Mouse (Mus musculus): ENCODE measurements around the gene Mkrn2os.

DNA sequence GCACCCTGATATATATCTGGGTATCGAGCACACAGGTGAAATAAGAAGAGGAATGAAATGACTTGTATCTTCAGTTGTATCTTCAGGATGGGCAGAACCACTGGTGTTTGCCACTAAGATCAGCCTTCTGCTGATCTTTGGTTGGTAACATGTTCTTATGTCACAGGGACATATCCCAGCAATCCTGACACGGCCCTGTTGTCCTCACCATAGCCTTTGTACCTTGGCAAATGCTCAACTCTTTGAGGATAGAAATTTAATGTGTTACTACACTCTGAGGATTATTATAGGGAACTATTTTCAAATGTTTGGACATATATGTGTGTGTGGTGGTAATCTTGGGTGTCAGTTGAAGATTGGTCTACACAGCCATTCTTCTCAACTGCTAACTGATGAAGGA is 34.2 kb downstream of the Mkrn2os start:
- TF ChIP-seq EP300 (IDR thresholded peaks at IDR 0.05; ENCODE audit: low read length) (no peak), POLR2A (IDR thresholded peaks at IDR 0.05; ENCODE audit: low read depth, low read length) (no peak), SIN3A (IDR thresholded peaks at IDR 0.05; ENCODE audit: low read length) (no peak), ZKSCAN1 (IDR thresholded peaks at IDR 0.05; ENCODE audit: borderline replicate concordance, low read depth, low read length) (no peak), KAT2A (IDR thresholded peaks at IDR 0.05; ENCODE audit: insufficient replicate concordance, low read length) (no peak), CTCF (conservative IDR thresholded peaks at IDR 0.05 in 1 of 2, IDR thresholded peaks at IDR 0.05 in 1 of 2; ENCODE audit: low read depth in 2 of 2, low read length in 2 of 2) (no peak), UBTF (IDR thresholded peaks at IDR 0.05; ENCODE audit: low read depth, low read length) (no peak), HCFC1 (IDR thresholded peaks at IDR 0.05; ENCODE audit: low read depth, low read length) (no peak), RAD21 (IDR thresholded peaks at IDR 0.05; ENCODE audit: low read depth, low read length) (no peak)
